Mouse (Mus musculus): Measurements from ENCODE around the gene BC048507.
"Not testable (repeated sequence)": the region's sequence is repeated elsewhere in the genome, so short reads cannot be mapped to it uniquely, and the experiment has no call there.

Gene BC048507

GRCm38 (mm10) chr13:67863026-67863425, at the start of gene BC048507:
Gene BC048507 (plus strand): TSS chr13:67863326.
- DNase-seq = no peak

- DNase-seq = peak; percentile 76 to 88
These were observed 49.1 kb upstream of the BC048507 start, which contains the start of gene Zfp273 for GRCm38 (mm10) chr13:67813710-67814660. Gene Zfp273 (plus strand): TSS chr13:67813740.

GRCm38 (mm10) chr13:67818636-67819035, 44.5 kb upstream of the BC048507 start:
- no peak for DNase-seq

- peak; percentile 62 to 69 for DNase-seq
These were observed 32.2 kb upstream of the BC048507 start, which contains the start of gene Gm10037 for GRCm38 (mm10) chr13:67830911-67831336. Gene Gm10037 (plus strand): TSS chr13:67831106.

DNA sequence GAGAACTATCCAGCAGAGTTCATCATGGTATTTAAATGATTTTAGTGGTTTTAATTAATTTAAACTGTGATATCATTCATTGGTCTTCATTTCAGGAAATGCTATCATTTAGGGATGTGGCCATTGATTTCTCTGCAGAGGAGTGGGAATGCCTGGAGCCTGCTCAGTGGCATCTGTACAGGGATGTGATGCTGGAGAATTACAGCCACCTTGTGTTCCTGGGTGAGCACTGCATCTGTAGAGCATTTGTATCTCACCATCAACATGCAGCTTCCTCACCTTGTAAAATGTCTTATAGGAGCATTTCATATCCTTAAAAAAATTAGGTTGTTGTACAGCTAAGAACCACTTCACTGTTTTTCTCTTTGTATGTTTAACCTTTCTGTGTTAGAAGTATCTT, 30.0 kb upstream of the BC048507 start:
- not testable (repeated sequence) for DNase-seq

DNA sequence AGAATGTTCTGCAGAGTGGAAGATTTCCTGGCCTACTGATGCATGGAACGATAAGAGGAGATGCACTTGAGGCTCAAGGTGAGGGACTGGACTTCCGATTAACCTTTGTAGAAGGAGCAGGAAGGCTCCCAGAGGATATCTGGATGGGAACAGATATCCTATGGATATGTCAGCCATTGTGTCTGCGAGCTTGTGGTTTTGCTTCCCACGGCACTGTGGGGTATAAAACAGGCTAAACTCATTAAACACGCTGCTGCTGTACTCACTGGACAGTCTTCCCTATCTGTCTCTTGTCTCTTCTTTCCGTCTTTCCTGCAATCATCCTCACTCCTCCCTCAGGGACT, 19.4 kb upstream of the BC048507 start:
- DNase-seq = no peak

- DNase-seq = peak; percentile 40 to 73
These were observed 18.8 kb upstream of the BC048507 start for GRCm38 (mm10) chr13:67844119-67844852.

- DNase-seq = no peak
These were observed 18.3 kb upstream of the BC048507 start for GRCm38 (mm10) chr13:67844853-67845194.

- no peak for DNase-seq
These were observed 12.8 kb upstream of the BC048507 start for GRCm38 (mm10) chr13:67850361-67850760.

- no peak for DNase-seq
These were observed 10.0 kb upstream of the BC048507 start for GRCm38 (mm10) chr13:67853130-67853529.

- no peak for DNase-seq
These were observed 9.1 kb upstream of the BC048507 start for GRCm38 (mm10) chr13:67853983-67854382.

GRCm38 (mm10) chr13:67857317-67857716, 5.8 kb upstream of the BC048507 start:
- DNase-seq = no peak

DNA sequence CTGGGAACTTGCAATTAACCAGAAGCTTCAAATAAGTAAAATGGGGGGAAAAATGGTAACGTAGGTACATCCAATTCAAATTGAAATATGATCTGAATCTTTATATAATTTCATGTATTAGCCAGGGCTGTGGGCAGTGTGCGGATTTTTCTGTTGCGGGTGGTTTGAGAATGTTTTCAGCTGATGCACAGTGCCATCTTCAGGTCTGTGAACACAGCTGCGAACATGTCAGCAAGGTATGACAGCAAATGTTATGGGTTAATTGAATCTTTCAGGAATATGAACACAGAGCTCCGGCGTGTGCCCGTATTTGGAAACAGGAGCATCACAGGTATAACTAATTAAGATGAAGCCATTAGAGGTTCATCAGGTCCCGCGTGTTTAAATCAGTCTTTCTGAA, 618 bp upstream of the BC048507 start:
- DNase-seq = no peak

- DNase-seq = no peak
These were observed 1.7 kb downstream of the BC048507 start for GRCm38 (mm10) chr13:67864764-67865350.

GRCm38 (mm10) chr13:67867899-67868298, 4.8 kb downstream of the BC048507 start:
- DNase-seq = peak in 1 of 2 experiments; percentile 26

- DNase-seq = not testable (repeated sequence)
These were observed 13.0 kb downstream of the BC048507 start for GRCm38 (mm10) chr13:67876049-67876698.

- DNase-seq = no peak
These were observed 13.7 kb downstream of the BC048507 start for GRCm38 (mm10) chr13:67876699-67877254.

DNA sequence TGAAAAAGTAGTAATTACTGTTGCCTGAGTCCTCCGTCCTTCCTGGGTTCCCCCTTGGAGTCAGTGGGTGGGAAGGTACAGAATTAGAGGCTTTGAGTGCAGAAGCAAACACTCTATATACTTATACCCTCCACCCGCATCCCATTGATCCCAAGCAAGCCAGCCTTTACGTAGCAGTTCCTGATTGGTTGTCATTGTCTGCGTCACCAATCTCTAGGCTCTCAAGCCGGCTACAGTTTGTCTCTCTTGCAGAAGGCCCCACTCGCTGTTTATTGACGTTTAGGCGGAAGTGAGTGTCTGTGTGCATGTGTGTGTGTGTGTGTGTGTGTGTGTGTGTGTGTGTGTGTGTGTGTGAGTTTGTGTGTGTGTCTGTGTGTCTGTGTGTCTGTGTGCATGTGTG, 20.8 kb downstream of the BC048507 start:
- DNase-seq = no peak

- DNase-seq = no peak
These were observed 46.6 kb downstream of the BC048507 start for GRCm38 (mm10) chr13:67909759-67910158.
